Mouse (Mus musculus): ENCODE results near the gene Gtf3c2.

GRCm38 (mm10) chr5:31183678-31184077 is 3.7 kb upstream of the Gtf3c2 start:
- no peak for TF ChIP-seq CTCF (IDR thresholded peaks at IDR 0.05; ENCODE audit: borderline replicate concordance, insufficient read depth, low read length)
- TF ChIP-seq POLR2A (IDR thresholded peaks at IDR 0.05; ENCODE audit: low read depth, low read length): no peak

Data from embryonic fibroblast, embryonic 13.5 days (primary cell).